Mouse (Mus musculus): ENCODE measurements around the gene Tspan9. TPM values are rescaled to one million over a fixed set of nuclear protein-coding genes. Genes with fewer than 3 reads are reported as not detected.

Gene Tspan9
- polyA plus RNA-seq, 1 experiment: 87.8 TPM

DNA sequence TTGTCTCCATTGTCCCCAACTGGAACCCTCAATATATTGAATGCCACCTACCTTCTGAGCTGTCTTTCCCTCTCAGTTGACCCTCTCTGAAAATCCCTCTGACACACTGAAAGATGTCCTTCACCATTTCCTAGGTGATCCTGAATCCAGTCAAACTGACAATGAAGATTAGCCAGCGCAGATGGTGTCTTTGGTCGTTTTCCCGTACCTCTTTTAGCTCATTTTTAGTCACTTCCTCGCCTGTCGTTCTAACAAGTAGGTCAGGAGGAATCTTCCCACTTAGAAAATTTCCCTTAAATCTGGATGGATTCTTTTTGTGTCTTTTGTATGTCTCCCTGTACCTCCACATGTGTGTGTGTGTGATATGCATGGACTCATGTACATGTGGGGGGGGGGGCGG is 15.7 kb upstream of the Tspan9 start:
- H3K4me1 ChIP-seq: no peaks in the 10 kb centered on the region
- H3K9me3 ChIP-seq: peaks cover 6% of the 10 kb centered on the region
- peaks cover 39% of the 10 kb centered on the region for H3K27me3 ChIP-seq (replicated peaks)
- no peak overlapping the region for H3K4me3 ChIP-seq (replicated peaks)
- TF ChIP-seq GATA1 (IDR thresholded peaks at IDR 0.05; ENCODE audit: borderline replicate concordance, low read length) (no peak), FLI1 (IDR thresholded peaks at IDR 0.05; ENCODE audit: low read length) (no peak)
- no peaks in the 10 kb centered on the region for H3K36me3 ChIP-seq (replicated peaks; ENCODE audit: low read length)

DNA sequence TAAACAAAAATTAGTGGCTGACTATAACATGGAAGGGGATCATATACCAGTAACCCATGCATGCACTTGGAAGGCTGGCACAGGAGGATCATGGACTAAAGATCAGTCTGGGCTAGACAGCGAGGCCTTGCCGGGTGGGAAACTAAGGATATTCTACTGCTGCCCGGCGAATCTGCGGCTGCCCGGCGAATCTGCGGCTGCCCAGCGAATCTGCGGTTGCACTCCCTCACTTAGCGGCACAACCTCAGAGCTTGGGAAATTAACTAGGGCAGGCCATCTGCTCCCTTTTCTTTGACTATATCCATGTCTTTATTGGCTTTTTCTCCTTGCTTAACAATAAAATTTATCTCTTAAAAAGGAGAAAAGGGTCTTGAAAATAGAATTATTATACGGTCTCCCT is 14.6 kb upstream of the Tspan9 start:
- Histone ChIP-seq H3K4me1 (peaks cover 4% of the 10 kb centered on the region; the same call in 1 of the 2 replicates), H3K4me3 (replicated peaks) (no peak overlapping the region), H3K27me3 (replicated peaks) (peaks cover 43% of the 10 kb centered on the region), H3K36me3 (replicated peaks; ENCODE audit: low read length) (no peaks in the 10 kb centered on the region), H3K9me3 (peaks cover 6% of the 10 kb centered on the region)
- TF ChIP-seq FLI1 (IDR thresholded peaks at IDR 0.05; ENCODE audit: low read length): no peak
- TF ChIP-seq GATA1 (IDR thresholded peaks at IDR 0.05; ENCODE audit: borderline replicate concordance, low read length): no peak

DNA sequence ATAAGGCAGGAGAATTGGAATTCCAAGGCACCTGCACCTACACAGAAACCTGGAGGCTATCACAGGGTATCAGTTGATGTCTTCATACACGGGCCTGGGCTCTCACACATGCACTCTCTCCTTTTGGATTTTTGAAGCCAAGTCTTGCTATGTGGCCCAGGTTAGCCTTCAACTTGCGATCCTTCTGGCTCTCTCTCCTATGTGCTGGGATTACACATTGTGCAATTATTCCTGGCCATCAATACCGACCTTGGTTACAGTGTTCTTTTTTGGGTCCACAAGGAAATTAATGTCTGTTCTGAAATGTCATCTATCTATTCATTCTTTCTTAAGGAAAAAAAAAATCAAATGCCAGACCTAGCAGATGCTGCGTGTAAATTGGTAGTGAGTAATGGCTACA is 13.1 kb upstream of the Tspan9 start:
- Histone ChIP-seq H3K27me3 (replicated peaks) (peaks cover 40% of the 10 kb centered on the region), H3K4me1 (peaks cover 4% of the 10 kb centered on the region; the same call in 1 of the 2 replicates)
- TF ChIP-seq GATA1 (IDR thresholded peaks at IDR 0.05; ENCODE audit: borderline replicate concordance, low read length): no peak
- no peak for TF ChIP-seq FLI1 (IDR thresholded peaks at IDR 0.05; ENCODE audit: low read length)

DNA sequence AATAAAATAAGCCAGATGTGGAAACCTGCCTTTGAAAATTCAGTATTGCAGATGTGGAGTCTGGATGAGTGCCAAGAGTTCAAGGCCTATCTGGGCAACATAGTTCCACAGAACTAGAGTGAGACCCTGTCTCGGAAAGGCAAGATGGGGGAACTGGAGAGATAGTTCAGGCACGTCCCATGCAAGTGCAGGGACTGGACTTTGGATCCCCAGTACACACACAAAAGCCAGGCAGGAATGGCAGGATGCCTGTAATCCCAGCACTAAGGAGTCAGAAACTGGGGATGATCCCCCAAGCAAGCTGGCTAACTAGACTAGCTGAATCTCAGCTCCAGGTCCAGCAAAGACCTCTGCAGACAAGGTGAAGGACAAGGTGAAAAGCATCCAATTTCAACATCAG is 12.5 kb upstream of the Tspan9 start:
- Histone ChIP-seq H3K4me3 (replicated peaks) (no peak overlapping the region), H3K4me1 (peaks cover 4% of the 10 kb centered on the region; the same call in 1 of the 2 replicates), H3K9me3 (peaks cover 6% of the 10 kb centered on the region), H3K36me3 (replicated peaks; ENCODE audit: low read length) (no peaks in the 10 kb centered on the region), H3K27me3 (replicated peaks) (peaks cover 41% of the 10 kb centered on the region)
- TF ChIP-seq GATA1 (IDR thresholded peaks at IDR 0.05; ENCODE audit: borderline replicate concordance, low read length) (no peak), FLI1 (IDR thresholded peaks at IDR 0.05; ENCODE audit: low read length) (no peak)

More for the DNA sequence above, 13.1 kb upstream of the Tspan9 start:
- Histone ChIP-seq H3K9me3 (peaks cover 6% of the 10 kb centered on the region), H3K36me3 (replicated peaks; ENCODE audit: low read length) (no peaks in the 10 kb centered on the region), H3K4me3 (replicated peaks) (no peak overlapping the region)

DNA sequence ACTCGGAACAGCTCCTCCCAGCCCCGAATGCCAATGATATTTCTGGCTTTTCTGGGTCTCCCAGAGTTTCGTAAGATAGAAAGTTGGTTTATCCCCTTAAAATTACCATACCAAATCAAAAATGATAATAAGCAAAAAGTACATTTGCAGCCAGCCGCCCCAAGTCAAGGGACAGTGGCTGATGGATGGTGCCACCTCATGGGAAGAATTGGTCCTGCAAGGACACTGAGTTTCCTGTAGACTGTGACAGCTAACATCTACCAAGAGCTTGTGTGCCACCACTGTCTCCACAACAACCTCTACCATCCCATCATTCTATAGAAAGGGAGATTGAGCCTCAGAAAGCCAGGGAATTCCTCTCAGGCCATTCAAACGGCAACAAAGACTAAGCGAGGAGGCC is 2.4 kb upstream of the Tspan9 start:
- no peak for TF ChIP-seq FLI1 (IDR thresholded peaks at IDR 0.05; ENCODE audit: low read length)
- TF ChIP-seq GATA1 (IDR thresholded peaks at IDR 0.05; ENCODE audit: borderline replicate concordance, low read length): no peak
- Histone ChIP-seq H3K4me1 (peaks cover 42% of the 10 kb centered on the region), H3K9me3 (no peaks in the 10 kb centered on the region), H3K27me3 (replicated peaks) (peaks cover 20% of the 10 kb centered on the region), H3K4me3 (replicated peaks) (no peak overlapping the region), H3K36me3 (replicated peaks; ENCODE audit: low read length) (peaks cover 8% of the 10 kb centered on the region)

DNA sequence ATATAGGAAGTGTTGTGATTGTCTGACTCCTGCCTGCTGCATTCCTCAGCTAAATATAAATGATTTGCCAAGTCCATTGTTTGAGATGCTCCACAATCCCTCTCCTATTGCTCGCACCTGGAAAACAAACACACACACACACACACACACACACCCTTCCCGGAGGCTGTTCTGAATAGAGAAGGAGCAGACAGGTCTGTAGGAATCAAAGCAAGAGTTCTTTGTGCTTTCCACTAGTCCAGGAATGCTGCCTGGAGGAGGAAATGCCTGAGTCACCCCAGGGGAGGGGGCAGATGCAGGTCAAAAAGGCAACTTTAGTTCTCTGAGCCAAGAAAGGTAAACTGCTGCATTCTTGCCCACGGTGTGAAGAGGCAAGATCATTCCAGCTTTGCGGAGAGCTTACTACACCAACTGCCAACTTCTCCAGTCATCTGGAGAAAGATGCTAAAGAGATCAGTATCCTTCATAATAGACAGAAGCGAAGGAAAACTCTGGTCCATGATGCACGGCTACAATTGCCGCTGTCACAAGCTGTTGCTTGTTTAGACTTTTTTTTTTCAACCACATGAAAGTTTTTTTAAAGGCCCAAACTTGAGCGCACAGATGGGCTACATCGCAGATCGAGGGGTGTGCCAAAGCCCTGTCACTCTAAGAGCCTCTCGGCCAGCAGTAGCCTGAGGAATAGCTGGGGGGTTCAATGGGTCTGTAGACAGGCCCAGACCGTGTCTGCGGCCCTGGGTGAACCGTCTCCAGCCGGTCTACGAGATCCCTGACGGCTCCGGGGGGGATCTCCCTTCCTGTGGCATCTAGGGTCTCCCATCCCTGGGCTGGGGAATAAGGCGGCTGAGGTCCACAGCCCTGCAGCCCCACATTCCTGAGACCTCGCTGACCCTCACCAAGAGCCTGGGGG is 770 bp downstream of the Tspan9 start:
- Histone ChIP-seq H3K4me1 (peaks cover 71% of the 10 kb centered on the region), H3K9me3 (no peaks in the 10 kb centered on the region), H3K27me3 (replicated peaks) (peaks cover 16% of the 10 kb centered on the region), H3K36me3 (replicated peaks; ENCODE audit: low read length) (peaks cover 33% of the 10 kb centered on the region), H3K4me3 (replicated peaks) (peak overlapping the region; percentile 95)
- no peak for TF ChIP-seq GATA1 (IDR thresholded peaks at IDR 0.05; ENCODE audit: borderline replicate concordance, low read length)
- TF ChIP-seq FLI1 (IDR thresholded peaks at IDR 0.05; ENCODE audit: low read length): no peak

DNA sequence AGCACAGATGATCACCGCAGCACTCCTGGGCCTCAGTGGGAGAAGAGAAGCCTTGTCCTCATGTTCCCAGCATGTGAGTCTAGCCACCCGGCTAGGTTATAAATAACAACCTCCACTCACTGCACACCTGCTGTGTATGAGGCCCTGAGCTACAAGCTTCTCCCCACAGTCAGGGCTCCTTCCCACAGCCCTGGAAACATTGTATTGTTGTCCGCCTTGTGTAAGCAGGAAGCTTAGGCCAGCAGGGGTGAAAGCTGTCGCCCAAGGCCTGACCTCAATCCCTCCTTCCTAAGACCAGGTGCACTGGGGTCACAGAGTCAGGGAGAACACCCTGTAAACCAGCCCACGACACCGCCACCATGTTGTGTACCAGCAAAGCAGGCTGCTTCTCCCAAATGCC is 2.7 kb downstream of the Tspan9 start:
- no peak for TF ChIP-seq GATA1 (IDR thresholded peaks at IDR 0.05; ENCODE audit: borderline replicate concordance, low read length)
- TF ChIP-seq FLI1 (IDR thresholded peaks at IDR 0.05; ENCODE audit: low read length): no peak
- Histone ChIP-seq H3K27me3 (replicated peaks) (peaks cover 13% of the 10 kb centered on the region), H3K4me3 (replicated peaks) (peak overlapping the region; percentile 66), H3K9me3 (no peaks in the 10 kb centered on the region), H3K4me1 (peaks cover 85% of the 10 kb centered on the region), H3K36me3 (replicated peaks; ENCODE audit: low read length) (peaks cover 48% of the 10 kb centered on the region)

DNA sequence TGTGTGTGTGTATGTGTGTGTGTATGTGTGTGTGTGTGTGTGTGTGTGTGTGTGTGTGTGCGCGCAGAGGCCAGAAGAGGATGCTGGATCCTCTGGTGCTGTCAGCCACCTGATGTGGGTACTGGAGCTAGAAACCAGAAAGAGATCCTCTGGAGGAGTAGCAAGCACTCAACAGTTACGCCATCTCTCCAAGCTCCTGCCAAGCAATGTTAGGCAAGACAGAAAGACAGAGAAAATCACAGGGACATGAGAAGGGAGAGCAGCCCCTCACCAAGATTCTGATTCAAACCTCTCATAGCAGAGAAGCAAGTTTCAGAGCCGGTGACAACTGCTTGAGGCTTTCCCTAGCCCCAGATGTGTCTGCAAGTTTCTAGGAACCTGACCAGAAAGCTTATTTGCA is 5.5 kb downstream of the Tspan9 start:
- Histone ChIP-seq H3K9me3 (no peaks in the 10 kb centered on the region), H3K36me3 (replicated peaks; ENCODE audit: low read length) (peaks cover 75% of the 10 kb centered on the region), H3K4me1 (peaks cover 91% of the 10 kb centered on the region), H3K4me3 (replicated peaks) (no peak overlapping the region), H3K27me3 (replicated peaks) (peaks cover 5% of the 10 kb centered on the region)
- TF ChIP-seq GATA1 (IDR thresholded peaks at IDR 0.05; ENCODE audit: borderline replicate concordance, low read length) (no peak), FLI1 (IDR thresholded peaks at IDR 0.05; ENCODE audit: low read length) (no peak)

DNA sequence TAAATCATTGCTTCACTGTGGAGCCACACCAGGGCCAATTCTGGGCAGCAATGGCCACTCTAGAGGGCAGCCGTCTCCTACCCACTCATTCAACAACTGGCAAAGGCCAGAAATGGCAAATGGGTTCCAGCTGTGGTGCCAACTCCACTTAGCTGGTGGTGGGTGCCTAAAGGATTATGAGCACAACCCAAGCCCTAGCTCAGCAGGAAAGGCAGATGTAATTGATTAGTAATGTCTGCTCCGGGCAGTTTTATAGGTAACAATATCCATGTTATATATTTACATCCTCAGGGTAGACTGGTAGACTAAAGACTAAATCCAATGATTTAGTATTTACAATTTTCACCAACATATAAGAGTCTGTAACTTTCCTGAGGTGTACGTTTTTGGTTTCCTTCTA is 6.7 kb downstream of the Tspan9 start:
- TF ChIP-seq FLI1 (IDR thresholded peaks at IDR 0.05; ENCODE audit: low read length) (no peak), GATA1 (IDR thresholded peaks at IDR 0.05; ENCODE audit: borderline replicate concordance, low read length) (no peak)
- peaks cover 82% of the 10 kb centered on the region for H3K36me3 ChIP-seq (replicated peaks; ENCODE audit: low read length)
- peaks cover 94% of the 10 kb centered on the region for H3K4me1 ChIP-seq
- H3K27me3 ChIP-seq (replicated peaks): peaks cover 5% of the 10 kb centered on the region
- H3K4me3 ChIP-seq (replicated peaks): peak overlapping the region; percentile 78
- H3K9me3 ChIP-seq: no peaks in the 10 kb centered on the region

DNA sequence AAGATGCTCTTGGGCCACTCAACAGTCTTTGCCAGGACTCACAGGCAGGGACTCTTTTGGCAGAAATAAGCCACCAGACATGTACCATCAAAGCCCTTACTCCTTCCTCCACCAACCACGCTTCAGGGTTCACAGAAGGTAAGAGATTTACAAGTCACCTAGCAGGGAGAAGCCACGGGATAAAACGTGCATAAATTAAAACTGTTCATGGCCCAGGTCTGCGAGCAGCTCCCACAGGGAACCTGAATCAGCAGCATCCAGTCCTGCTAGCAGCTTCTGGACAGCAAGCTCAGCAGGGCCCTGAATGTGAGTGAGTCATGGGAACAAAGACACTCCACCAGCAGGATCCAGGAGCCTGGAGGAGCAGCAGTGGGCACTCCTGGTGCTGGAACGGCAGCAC is 7.9 kb downstream of the Tspan9 start:
- Histone ChIP-seq H3K4me3 (replicated peaks) (peak overlapping the region; percentile 38), H3K27me3 (replicated peaks) (peaks cover under 1% of the 10 kb centered on the region), H3K36me3 (replicated peaks; ENCODE audit: low read length) (peaks cover 84% of the 10 kb centered on the region), H3K4me1 (peaks cover 97% of the 10 kb centered on the region), H3K9me3 (no peaks in the 10 kb centered on the region)
- TF ChIP-seq FLI1 (IDR thresholded peaks at IDR 0.05; ENCODE audit: low read length) (no peak), GATA1 (IDR thresholded peaks at IDR 0.05; ENCODE audit: borderline replicate concordance, low read length) (no peak)
